Mouse (Mus musculus) heart, embryonic 10.5 days (tissue): ENCODE measurements around the gene Insl3. TPM values are rescaled to one million over a fixed set of nuclear protein-coding genes. Genes with fewer than 3 reads are reported as not detected.
"Not testable (repeated sequence)": the region's sequence is repeated elsewhere in the genome, so short reads cannot be mapped to it uniquely, and the experiment has no call there.

Experiments used
- DNase-seq: peaks from one replicate; pipeline ENCODE4 v3.0.0-alpha.2; 2017; ENCODE audit warnings: low spot score
- H3K27ac ChIP-seq: fragments of 300-500 bp; sonication (generic); 2 replicates; pipeline ENCODE4 v1.5.1; 2016; ENCODE audit warnings: mild to moderate bottlenecking
- H3K27me3 ChIP-seq: fragments of 300-500 bp; sonication (generic); 2 replicates; pipeline ENCODE4 v1.6.1; 2016; ENCODE audit warnings: mild to moderate bottlenecking; ENCODE audit not compliant: poor library complexity, insufficient read depth, severe bottlenecking
- H3K36me3 ChIP-seq: fragments of 300-500 bp; sonication (generic); 2 replicates; pipeline ENCODE4 v1.6.1; 2016; ENCODE audit warnings: mild to moderate bottlenecking, moderate library complexity
- H3K4me1 ChIP-seq: fragments of 300-500 bp; sonication (generic); 2 replicates; pipeline ENCODE4 v1.6.1; 2016; ENCODE audit warnings: mild to moderate bottlenecking
- H3K4me3 ChIP-seq: fragments of 300-500 bp; sonication (generic); 2 replicates; pipeline ENCODE4 v1.5.1; 2016; ENCODE audit warnings: mild to moderate bottlenecking, moderate library complexity
- H3K9me3 ChIP-seq: fragments of 300-500 bp; sonication (generic); 2 replicates; pipeline ENCODE4 v1.6.1; 2016; ENCODE audit warnings: mild to moderate bottlenecking, moderate library complexity
- WGBS: fragments of 180-500 bp; shearing (Covaris S2); methylation state at CpG from one replicate; pipeline ENCODE4 v1.1.7; 2016; 5-methylcytosine and 5-hydroxymethylcytosine counted together
- polyA plus RNA-seq: library from polyadenylated mRNA; unstranded; fragments of >200 nt; fragmentation: Nextera tagmentation; extraction: Ambion mirVana; gene quantifications from 2 replicates; pipeline ENCODE4 v1.2.1, GENCODE M21; 2016

Insl3 gene
- polyA plus RNA-seq, 1 experiment from 2014 or later: 0.99 TPM

DNA sequence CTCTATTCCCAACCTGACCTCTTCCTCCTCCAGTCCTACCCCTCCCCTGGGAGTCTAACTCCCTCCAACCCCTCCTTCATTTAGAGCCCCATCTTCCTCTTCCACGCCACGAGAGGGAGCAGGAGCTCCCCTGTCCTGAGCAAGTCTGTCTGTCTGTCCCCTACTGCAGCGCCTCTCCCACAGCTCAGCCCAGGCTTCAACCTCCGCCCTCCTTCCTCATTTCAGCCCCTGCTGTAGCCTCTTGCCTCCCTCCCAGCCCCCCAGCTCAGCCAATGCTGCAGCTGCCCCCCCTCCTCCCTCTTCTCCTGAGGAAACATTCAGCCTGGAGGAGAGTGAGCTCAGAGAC is 13.0 kb downstream of the Insl3 start:
- H3K27ac ChIP-seq: no peak overlapping the region
- peaks cover 10% of the 10 kb centered on the region for H3K4me1 ChIP-seq
- H3K4me3 ChIP-seq: no peak overlapping the region
- H3K36me3 ChIP-seq: no peaks in the 10 kb centered on the region
- WGBS: 37% methylated on average over 4 of the region's 4 CpGs
- no peak for DNase-seq
- peaks cover 94% of the 10 kb centered on the region for H3K27me3 ChIP-seq
- no peaks in the 10 kb centered on the region for H3K9me3 ChIP-seq

DNA sequence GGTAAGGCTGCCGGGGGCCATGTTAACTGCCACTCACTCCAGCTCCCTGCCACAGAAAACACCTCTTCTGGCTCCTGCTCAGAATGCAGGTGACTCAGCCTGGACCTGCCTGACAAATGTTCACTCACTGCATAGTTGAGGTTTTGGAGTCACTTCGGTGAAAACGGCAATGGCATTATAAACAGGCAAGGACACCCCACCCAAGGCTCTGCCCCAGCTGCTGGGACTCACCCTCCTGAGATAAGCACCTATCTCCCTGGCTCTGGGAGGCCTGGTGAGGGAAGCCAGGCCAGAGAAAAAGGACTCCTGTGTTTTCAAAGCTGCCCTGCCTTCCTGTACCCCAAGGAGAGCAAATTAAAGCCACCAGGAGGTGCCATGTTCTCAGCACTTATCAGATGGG is 13.9 kb downstream of the Insl3 start:
- Histone ChIP-seq H3K27ac (no peak overlapping the region), H3K4me3 (no peak overlapping the region), H3K27me3 (peaks cover 94% of the 10 kb centered on the region), H3K4me1 (peaks cover 10% of the 10 kb centered on the region), H3K9me3 (no peaks in the 10 kb centered on the region), H3K36me3 (no peaks in the 10 kb centered on the region)
- 64% methylated on average over 3 of the region's 3 CpGs for WGBS
- no peak for DNase-seq

DNA sequence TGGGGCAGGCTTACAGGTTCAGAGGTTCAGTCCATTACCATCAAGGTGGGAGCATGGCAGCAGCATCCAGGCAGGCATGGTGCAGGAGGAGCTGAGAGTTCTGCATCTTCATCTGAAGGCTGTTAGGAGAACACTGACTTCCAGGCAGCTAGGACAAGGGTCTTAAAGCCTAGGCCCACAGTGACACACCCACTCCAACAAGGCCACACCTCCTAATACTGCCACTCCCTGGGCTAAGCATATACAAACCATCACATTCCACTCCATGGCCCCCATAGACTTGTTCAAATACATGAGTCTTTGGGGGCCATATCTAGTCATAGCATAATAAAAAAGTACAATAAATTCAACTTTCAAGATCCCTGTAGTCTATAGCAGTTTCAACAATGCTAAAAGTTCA is 14.4 kb downstream of the Insl3 start:
- H3K27ac ChIP-seq: not testable (repeated sequence)

DNA sequence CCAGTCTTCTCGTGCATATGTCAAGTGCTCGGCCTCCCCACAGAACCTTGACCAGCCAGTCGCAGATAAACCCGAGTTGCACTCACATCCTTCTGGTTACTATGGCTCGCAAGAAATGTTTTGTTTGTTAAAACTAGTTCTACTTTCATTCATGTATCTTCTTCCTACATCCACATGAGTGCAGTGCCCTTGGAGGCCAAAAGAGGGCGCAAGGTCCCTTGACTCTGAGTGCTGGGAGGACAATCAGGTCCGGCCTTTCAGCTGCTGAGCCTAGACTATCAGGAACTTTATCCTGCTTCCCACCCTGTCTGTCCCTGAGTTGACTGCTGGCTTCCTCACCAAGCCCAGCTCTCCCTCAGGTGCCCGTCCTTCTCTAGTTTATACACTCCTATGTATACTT is 18.9 kb downstream of the Insl3 start:
- no peaks in the 10 kb centered on the region for H3K9me3 ChIP-seq
- 32% methylated on average over 8 of the region's 8 CpGs for WGBS
- no peaks in the 10 kb centered on the region for H3K36me3 ChIP-seq
- DNase-seq: no peak
- H3K27ac ChIP-seq: no peak overlapping the region
- no peak overlapping the region for H3K4me3 ChIP-seq
- peaks cover 94% of the 10 kb centered on the region for H3K27me3 ChIP-seq
- H3K4me1 ChIP-seq: peaks cover 6% of the 10 kb centered on the region; the same call in 1 of the 2 replicates

More for the DNA sequence above, 14.4 kb downstream of the Insl3 start:
- H3K36me3 ChIP-seq, H3K4me1 ChIP-seq, DNase-seq, H3K9me3 ChIP-seq, H3K4me3 ChIP-seq: not testable (repeated sequence)
- peaks cover 94% of the 10 kb centered on the region for H3K27me3 ChIP-seq

DNA sequence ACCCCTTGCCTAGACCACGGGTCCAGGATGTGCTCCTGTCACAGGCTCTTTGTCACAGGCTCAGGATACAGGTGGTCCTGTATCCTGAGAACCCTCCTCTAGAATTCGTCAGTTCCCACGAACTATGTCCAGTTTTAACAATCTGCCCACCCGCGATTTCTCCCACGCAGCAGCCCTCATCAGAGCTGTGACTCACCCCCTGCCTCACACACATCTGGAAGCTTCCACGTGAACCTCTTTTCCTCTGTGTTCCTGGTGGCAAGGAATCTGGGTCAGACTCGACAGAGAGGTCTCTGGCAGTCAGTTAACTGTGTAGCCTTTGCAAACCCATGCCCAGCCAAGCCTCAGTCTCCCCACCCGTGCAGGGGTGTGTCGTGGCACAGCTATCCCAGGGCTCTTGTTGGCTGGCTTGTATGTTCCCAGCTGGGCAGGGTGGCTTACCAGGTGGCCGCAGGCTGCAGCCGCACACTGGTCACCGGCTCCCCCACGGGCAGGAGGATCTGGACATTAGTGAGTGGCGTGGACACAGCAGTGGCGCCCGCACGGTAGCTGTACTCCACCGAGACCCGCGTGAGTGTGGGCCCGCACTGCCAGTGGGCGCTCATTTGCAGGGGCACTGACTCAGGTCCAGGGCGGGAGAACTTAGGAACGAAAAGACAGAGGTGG is 20.3 kb downstream of the Insl3 start:
- peaks cover 6% of the 10 kb centered on the region; the same call in 1 of the 2 replicates for H3K4me1 ChIP-seq
- WGBS: 39% methylated on average over 25 of the region's 25 CpGs
- no peak overlapping the region for H3K27ac ChIP-seq
- H3K27me3 ChIP-seq: peaks cover 93% of the 10 kb centered on the region
- H3K36me3 ChIP-seq: no peaks in the 10 kb centered on the region
- H3K4me3 ChIP-seq: peak overlapping the region; percentile 38
- no peaks in the 10 kb centered on the region for H3K9me3 ChIP-seq
- DNase-seq: no peak

DNA sequence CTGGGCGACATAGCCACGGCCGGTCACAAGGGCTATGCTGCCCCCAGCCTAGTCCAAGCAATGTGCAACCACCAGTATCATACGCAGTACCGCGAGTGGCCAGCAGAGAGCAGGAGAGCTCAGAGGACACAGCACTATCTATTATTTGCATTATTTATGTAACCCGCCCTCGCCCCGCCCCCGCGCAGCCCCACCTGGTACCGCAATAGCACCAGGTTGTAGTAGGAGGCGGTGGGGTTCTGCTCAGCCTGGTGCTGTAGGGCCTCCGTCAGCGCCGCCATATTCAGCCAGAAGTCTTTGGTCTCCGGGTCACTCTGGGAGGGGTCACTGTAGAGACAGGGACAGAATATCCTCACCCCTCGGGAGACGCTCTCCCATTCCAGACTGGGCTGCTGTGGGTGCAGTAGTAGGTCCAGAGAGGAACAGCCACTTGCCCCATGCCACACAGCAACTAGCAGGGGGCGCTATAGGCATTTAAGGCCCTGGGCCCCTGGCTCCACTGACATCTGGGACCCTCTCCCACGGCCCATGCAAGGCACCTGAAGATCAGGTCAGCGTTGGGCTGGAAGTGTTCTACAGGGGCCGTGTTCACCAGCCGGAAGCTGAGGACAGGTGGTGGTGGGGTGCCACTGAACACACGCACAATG is 20.9 kb downstream of the Insl3 start:
- peak overlapping the region; percentile 38 for H3K4me3 ChIP-seq
- H3K36me3 ChIP-seq: no peaks in the 10 kb centered on the region
- DNase-seq: peak; percentile 91
- no peak overlapping the region for H3K27ac ChIP-seq
- no peaks in the 10 kb centered on the region for H3K9me3 ChIP-seq
- peaks cover 6% of the 10 kb centered on the region; the same call in 1 of the 2 replicates for H3K4me1 ChIP-seq
- 22% methylated on average over 25 of the region's 25 CpGs for WGBS
- H3K27me3 ChIP-seq: peaks cover 93% of the 10 kb centered on the region

DNA sequence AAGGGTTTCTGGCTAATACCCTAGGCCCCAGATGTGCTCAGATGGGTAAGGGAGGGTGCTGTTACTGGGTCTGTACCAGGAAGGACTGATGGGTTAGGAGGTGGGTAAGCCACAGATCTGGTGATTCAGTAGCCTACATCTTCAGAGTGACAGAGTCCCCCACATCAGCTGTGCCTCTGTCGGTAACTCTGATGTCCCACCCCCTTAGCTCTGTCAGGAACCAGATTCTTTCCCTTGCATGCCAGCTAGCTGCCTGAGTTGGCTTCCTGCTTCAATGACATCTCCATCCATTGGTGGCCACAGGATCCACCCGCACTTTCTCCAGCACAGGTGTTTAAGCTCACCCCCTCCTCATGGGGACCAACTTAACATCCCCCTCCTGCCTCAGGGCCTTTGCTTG is 22.6 kb downstream of the Insl3 start:
- Histone ChIP-seq H3K4me3 (no peak overlapping the region), H3K27ac (no peak overlapping the region), H3K9me3 (no peaks in the 10 kb centered on the region), H3K4me1 (peaks cover 6% of the 10 kb centered on the region; the same call in 1 of the 2 replicates), H3K27me3 (peaks cover 92% of the 10 kb centered on the region), H3K36me3 (no peaks in the 10 kb centered on the region)
- no peak for DNase-seq
- 72% methylated on average over 2 of the region's 2 CpGs for WGBS

DNA sequence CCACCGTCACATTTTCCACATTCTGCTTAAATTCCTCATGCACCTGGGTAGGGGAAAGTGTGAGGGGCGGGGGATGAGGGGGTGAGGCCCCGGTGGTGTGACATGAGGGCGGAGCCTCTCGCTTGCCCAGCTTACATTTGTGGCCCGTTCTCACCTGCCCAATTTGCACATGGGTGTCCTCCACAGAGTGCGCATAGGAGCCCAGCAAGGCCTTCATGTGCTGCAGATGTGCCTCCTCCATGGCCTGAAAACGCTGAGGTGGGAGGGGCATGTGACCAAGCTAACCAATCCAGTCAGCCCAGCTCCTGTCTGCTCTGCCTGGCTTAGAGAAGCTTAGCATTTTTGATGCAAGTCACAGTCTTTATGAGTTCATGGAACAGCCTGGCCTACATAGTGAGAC is 26.5 kb downstream of the Insl3 start:
- H3K27me3 ChIP-seq: peaks cover 90% of the 10 kb centered on the region
- H3K9me3 ChIP-seq: no peaks in the 10 kb centered on the region
- H3K36me3 ChIP-seq: no peaks in the 10 kb centered on the region
- no peaks in the 10 kb centered on the region for H3K4me1 ChIP-seq
- H3K27ac ChIP-seq: no peak overlapping the region
- DNase-seq: no peak
- H3K4me3 ChIP-seq: no peak overlapping the region
- 36% methylated on average over 8 of the region's 8 CpGs for WGBS

DNA sequence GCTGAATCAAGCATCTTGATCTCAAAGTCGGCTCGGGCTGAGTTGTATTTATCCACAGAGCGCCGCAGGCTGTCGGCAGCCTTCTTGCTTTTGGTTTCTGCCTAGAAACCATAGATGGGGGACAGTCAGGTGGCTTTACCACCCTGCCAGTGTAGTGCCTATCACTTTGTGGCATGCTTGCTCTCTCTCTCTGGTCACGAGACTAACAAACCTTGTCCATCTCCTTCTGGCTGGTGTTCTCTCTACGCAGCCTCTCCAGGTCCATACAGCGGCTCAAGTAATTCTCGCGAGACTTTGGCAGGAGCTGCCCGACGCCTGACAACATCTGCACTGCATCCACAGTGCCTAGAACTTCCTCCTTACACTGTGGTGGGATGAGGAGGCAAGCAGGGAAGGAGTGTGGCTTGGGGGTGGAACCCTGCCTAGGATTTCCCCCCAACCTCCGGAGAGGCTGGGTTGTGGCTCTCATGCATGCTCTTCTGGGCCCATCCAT is 27.6 kb downstream of the Insl3 start:
- no peaks in the 10 kb centered on the region for H3K4me1 ChIP-seq
- no peak overlapping the region for H3K27ac ChIP-seq
- H3K4me3 ChIP-seq: no peak overlapping the region
- peaks cover 90% of the 10 kb centered on the region for H3K27me3 ChIP-seq
- DNase-seq: no peak
- whole genome bisulfite sequencing: 79% methylated on average over 13 of the region's 13 CpGs
- H3K9me3 ChIP-seq: no peaks in the 10 kb centered on the region
- H3K36me3 ChIP-seq: no peaks in the 10 kb centered on the region

DNA sequence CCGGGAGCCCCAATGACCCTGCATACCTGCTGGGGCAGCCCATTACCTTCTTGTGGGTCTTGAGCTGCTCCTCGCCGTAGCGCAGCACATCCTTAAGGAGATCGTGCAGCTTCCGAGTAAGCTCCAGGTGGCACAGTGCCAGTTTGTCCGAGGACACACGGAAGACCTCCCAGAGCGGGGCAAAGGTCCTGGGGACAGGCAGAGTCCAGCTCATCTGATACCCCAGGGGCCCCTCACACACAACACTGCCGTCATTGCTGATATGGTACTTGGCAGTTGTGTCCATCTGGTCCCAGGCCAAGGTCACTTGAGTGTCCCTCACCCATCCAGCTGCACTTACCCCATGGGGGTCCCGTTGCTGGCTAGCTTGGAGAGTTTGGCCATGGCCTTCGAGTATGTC is 28.1 kb downstream of the Insl3 start:
- Histone ChIP-seq H3K4me1 (no peaks in the 10 kb centered on the region), H3K27me3 (peaks cover 90% of the 10 kb centered on the region), H3K4me3 (no peak overlapping the region), H3K36me3 (no peaks in the 10 kb centered on the region), H3K9me3 (no peaks in the 10 kb centered on the region), H3K27ac (no peak overlapping the region)
- no peak for DNase-seq
- 78% methylated on average over 12 of the region's 12 CpGs for WGBS

DNA sequence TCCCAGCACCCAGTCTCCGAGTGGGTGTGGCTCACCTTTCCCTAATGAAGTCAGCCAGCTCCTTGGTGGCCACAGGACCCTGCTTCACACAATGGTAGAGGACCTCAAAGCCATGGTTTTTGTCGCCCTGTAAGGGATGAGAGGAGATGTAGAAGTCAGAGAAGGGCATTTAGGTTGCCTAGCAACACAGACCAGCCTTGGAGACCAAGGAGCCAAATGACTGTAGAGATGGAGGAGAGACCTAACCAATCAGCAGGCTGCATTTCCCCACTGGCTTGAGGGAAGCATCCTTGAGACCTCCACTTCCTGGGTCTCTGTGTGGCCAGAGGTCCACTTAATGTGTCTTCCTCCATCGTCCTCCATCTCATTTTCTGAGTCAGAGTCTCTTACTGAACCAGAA is 29.2 kb downstream of the Insl3 start:
- 31% methylated on average over 3 of the region's 3 CpGs for WGBS
- H3K9me3 ChIP-seq: no peaks in the 10 kb centered on the region
- H3K36me3 ChIP-seq: no peaks in the 10 kb centered on the region
- DNase-seq: no peak
- H3K4me1 ChIP-seq: no peaks in the 10 kb centered on the region
- no peak overlapping the region for H3K27ac ChIP-seq
- peaks cover 90% of the 10 kb centered on the region for H3K27me3 ChIP-seq
- no peak overlapping the region for H3K4me3 ChIP-seq

DNA sequence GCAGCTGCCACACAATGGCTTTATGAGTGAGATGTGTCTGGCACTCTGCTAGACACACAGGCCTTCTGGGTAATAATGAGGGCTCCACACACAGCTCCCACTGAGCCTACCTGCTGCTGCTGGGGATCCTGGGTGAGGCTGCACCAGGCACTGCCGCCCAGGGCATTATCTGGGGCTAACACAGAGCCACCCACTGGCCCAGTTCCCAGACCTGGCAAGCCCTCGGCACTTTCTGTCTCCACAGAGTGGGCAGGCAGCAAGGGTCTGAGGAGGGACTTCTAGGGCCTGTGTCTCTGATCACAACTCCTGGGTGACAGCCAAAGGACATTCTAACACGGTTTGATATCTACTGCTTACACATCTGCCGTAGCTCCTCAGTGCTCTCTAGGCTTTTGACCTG is 30.2 kb downstream of the Insl3 start:
- Histone ChIP-seq H3K4me3 (no peak overlapping the region), H3K27ac (no peak overlapping the region), H3K9me3 (no peaks in the 10 kb centered on the region), H3K4me1 (no peaks in the 10 kb centered on the region), H3K27me3 (peaks cover 90% of the 10 kb centered on the region), H3K36me3 (no peaks in the 10 kb centered on the region)
- DNase-seq: no peak
- WGBS: 60% methylated on average over 4 of the region's 4 CpGs

DNA sequence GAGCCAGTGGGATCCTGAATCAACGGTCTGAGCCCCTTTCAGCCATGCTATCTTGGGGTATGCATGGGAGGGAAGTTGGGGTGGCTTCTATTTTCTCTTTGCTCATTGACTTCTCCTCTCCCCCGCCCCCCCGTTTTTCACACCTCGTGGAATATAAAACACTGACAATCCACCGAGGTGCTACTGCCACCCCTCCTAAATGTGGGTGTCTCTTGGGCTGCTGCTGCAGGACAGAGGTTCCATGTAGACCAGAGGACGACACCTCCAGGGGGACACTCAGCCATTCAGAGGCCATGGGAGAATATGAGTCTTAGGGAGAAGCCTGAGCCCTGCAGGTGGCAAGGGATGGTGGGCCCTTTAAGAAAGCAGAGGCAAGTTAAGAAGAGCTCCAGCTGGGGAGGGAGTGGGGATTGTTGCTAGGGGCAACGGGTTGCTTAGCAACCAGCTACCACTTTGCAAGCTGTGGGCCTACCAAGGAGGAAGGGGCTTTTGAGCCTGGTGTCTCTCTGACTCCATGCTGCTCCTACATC is 31.0 kb downstream of the Insl3 start:
- peaks cover 90% of the 10 kb centered on the region for H3K27me3 ChIP-seq
- H3K27ac ChIP-seq: no peak overlapping the region
- 0 out of 2 replicates have a peak, but pooled peaks cover 1% of the 10 kb centered on the region for H3K4me1 ChIP-seq
- H3K4me3 ChIP-seq: no peak overlapping the region
- no peaks in the 10 kb centered on the region for H3K9me3 ChIP-seq
- H3K36me3 ChIP-seq: no peaks in the 10 kb centered on the region
- 40% methylated on average over 7 of the region's 7 CpGs for WGBS
- DNase-seq: no peak
